Mouse (Mus musculus) cerebral cortex, adult 2 months (tissue): Measurements from ENCODE around the gene BC028528.

Experiments used
- WGBS: fragments of 180-500 bp; shearing (Covaris S2); methylation state at CpG from one replicate; pipeline ENCODE4 v1.1.7; 2018; 5-methylcytosine and 5-hydroxymethylcytosine counted together

BC028528 gene

GRCm38 (mm10) chr3:95905146-95905939 lies 13.5 kb upstream of the BC028528 start:
- under 1% methylated on average over 18 of the region's 18 CpGs for WGBS

- 3% methylated on average over 15 of the region's 15 CpGs for WGBS
Measured at GRCm38 (mm10) chr3:95904568-95904967, 12.8 kb upstream of the BC028528 start, which contains the start of gene Car14. Gene Car14 (minus strand): TSS chr3:95904691.

GRCm38 (mm10) chr3:95903753-95904502 lies 12.1 kb upstream of the BC028528 start:
- WGBS: 16% methylated on average over 15 of the region's 15 CpGs

GRCm38 (mm10) chr3:95902643-95903042 lies 10.8 kb upstream of the BC028528 start:
- 49% methylated on average over 6 of the region's 6 CpGs for WGBS

DNA sequence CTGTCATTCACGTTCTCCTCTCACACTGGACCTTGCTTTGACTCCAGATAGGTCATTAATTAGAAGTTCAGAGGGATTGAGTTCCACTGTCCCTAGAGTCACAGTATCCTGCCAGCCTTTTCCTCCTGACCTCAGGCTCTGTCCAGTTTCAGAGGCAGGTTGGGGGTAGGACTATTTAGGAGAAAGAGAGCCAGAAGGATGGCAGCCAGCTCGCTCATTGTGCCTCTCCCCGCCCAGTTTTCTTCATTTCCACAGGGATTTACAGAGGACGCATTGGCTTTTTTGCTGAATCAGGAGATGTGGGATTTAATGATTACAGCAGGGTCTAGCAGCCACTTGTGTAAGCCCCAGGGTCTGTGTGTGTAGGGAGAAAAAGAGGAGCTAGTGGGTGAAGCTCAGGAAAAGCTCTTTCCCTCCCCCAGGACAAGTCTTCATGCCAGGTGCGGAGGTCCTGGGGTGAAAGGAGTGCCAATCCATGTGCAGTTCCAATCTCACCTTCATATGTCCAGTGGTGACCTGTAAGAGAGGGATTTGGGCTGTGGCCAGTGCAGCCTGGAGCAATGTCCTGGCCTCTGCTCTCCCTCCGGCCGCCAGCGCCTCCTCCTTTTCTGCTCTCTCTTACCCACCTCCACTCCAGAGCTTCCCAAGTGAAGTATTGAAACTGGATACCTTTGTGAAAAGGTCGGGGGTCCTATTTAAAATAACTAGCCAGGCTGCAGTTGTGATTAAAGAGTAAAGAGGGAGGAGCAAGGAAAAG lies 10.0 kb upstream of the BC028528 start:
- WGBS: 64% methylated on average over 9 of the region's 9 CpGs

GRCm38 (mm10) chr3:95899800-95900524 lies 8.2 kb upstream of the BC028528 start:
- WGBS: 67% methylated on average over 13 of the region's 13 CpGs

GRCm38 (mm10) chr3:95895501-95895900 lies 3.7 kb upstream of the BC028528 start:
- WGBS: 81% methylated on average over 7 of the region's 7 CpGs

DNA sequence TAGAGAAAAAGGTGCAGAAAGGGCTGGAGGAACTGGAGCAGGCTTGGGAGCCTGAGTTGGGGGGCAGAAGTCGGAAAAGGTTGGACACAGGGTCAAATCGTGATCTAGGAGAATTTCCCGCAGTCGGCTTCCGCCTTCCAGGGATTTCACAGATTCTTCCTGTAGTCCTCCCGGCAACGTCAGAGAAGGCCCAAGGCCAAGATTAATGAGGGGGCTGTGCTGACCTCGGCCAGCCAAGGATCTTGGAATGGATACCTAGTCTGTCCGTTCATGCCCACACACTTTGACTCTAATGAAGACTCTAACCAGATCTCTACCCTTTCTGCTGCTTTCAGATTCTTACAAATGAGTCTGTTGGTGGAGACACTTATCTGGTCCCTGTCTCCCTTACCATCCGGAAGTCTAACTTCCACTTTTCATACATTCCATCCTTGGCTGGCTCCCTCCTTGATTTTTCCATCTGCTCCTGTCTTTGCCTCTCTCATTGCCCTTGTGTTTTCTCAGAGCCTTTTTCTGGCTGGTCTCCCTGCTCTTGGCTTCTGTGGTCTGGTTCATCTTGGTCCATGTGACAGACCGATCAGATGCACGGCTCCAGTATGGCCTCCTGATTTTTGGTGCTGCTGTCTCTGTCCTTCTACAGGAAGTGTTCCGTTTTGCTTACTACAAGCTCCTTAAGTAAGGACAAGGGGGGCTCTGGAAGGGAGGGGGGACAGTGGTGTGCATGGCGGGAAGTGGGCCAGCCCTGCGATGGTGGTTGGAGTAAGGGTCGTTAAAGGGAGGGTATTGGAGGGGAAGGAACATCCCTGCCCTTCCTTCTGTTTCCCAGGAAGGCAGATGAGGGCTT lies 2.7 kb upstream of the BC028528 start:
- 3% methylated on average over 16 of the region's 16 CpGs for WGBS

GRCm38 (mm10) chr3:95893606-95894316 lies 2.0 kb upstream of the BC028528 start, which contains the start of gene Aph1a:
Gene Aph1a (plus strand): TSS chr3:95893969.
- WGBS: under 1% methylated on average over 30 of the region's 43 CpGs

GRCm38 (mm10) chr3:95893126-95893525 lies 1.3 kb upstream of the BC028528 start:
- WGBS: 8% methylated on average over 7 of the region's 7 CpGs

DNA sequence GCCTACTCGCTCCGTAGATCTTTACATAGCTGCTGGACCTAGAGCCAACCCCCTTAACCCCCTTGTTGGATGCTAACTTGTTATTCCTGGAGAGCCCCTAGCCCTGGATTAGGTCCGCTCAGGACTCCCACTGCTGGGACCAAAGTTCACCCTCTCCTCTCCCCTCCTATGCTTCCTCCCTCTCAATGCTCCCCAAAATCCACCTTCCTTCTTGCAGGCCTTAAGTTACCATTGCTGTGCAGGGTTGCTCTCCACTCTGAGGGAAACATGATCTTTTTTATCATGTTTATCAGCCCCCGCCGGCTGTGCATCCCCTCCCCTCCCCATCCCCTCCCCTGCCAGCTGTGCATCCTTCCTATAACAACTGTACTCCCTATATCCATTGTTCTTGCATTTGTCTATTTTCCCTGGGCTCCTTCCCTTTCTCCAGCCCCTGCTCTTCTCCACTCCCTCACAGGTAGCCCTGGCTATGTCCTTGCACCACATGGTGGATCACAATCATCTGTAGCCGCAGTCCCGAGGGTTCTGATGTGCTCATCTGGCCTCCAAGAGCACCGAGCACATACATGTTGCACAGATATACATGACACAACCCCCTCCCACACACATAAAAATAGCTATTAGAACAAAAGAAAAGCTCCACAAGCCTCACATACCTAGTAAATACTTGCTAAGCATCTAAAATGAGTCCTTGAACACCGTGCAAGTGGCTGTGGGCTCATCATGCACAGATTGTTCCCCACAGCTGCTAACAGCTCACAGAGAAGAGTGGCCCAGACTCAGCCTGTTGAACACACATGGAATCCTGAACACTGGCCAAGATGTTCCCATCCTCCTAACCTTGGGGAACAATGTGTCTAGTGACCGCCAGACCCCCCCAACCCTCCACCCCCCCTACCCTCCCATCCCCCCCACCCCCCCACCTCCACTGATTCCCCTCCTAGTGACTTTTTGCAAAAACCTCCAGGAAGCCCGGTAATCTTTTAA lies 554 bp upstream of the BC028528 start:
- 37% methylated on average over 11 of the region's 11 CpGs for WGBS

- 77% methylated on average over 3 of the region's 3 CpGs for WGBS
Measured at GRCm38 (mm10) chr3:95889664-95890063, 2.1 kb downstream of the BC028528 start.

DNA sequence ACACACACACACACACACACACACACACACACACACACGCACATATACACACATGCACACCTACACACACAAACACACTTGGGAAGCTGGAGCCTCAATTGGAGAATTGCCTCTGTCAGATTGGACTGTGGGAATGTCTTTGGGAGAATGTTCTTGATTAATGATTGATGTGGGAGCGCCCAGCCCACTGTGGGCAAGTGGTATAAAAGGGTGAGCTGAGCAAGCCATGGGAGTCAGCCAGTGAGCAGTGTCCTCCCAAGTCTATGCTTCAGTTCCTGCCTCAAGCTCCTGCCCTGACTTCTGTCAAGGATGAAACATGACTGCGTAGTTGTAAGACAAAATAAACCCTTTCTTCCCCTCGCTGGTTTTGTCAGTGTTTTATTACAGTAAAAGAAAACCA lies 4.2 kb downstream of the BC028528 start:
- WGBS: 90% methylated on average over 4 of the region's 4 CpGs

GRCm38 (mm10) chr3:95884400-95884799 lies 7.4 kb downstream of the BC028528 start:
- 90% methylated on average over 5 of the region's 5 CpGs for WGBS

DNA sequence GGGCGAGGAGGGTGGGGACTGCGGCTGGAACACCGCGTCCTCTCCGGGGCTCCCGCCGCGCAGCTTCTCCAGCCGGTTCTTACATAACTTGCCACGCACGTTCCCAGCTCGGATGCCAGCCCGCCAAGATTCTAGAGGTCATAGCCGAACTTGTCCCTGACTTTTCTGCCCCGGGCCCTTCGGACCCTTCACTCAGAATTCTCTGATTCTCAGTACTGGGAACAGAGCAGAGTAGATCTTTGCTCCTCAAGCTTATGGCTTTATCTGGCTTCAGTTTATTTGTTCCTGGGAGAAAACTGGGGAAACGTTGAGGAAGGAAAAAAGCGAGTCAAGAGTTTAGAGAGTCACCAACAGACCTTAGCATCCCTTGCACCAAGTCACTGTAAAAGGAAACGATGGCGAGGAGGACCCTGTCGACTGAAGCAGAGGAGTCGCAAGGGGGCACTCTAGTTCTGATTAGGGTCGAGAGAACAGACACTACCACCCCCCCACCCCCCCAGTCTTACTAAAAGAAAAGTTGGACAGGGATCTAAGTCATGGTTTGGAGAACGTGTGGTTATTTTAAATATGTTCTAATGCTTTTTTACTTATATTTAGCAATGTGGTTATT lies 8.9 kb downstream of the BC028528 start:
- WGBS: under 1% methylated on average over 24 of the region's 24 CpGs

DNA sequence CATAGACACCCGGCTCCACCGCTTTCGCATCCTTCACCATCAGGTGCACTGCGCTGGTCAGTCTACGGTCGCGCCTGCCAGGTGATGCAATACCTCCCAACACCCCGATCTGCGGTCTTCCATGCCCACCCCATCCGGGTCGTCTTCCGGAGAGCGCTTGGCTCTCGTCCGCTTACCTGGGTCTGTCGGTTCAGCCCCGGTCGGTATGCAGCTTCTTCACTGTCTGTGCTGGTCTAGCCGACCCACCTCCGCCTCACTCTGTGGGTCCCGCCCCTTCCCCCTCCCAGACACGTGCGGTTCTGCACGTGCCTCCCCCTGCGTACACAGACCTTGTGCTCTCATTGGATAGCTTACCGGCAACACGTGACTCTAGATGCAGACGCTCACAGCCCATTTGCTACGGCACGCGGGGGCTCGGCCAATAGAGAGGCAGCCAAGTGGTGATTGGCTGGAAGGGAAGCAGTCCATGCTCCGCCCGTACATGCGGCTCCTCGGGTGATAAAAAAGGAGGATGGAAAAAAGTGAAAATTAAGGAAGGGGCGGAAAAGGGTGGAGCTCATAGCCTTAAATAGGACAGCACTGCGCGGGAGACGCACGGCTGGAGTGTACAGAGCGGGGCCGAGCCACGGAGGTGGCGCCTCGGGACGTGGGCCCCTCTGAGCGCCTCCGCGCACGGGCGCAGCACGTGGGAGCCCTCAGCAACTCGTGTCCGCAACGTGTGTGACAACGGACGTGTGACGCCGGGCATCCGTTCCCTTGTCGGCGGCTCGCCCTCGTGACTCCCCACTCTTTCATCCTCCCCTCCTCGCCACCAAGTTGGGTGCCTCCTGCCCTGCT lies 9.6 kb downstream of the BC028528 start, which contains the start of gene Ciart:
Ciart (minus strand) TSS at position 273 of the 837 bp plus-strand sequence.
- WGBS: under 1% methylated on average over 66 of the region's 66 CpGs

GRCm38 (mm10) chr3:95879063-95879462 lies 12.7 kb downstream of the BC028528 start:
- 86% methylated on average over 4 of the region's 4 CpGs for WGBS
